Mouse (Mus musculus): ENCODE results near the gene Rcvrn. TPM values are rescaled to one million over a fixed set of nuclear protein-coding genes. Genes with fewer than 3 reads are reported as not detected.

The Rcvrn gene
- polyA plus RNA-seq (2015; fragmentation: Nextera tagmentation; extraction: Ambion mirVana): not detected in 2 replicates

DNA sequence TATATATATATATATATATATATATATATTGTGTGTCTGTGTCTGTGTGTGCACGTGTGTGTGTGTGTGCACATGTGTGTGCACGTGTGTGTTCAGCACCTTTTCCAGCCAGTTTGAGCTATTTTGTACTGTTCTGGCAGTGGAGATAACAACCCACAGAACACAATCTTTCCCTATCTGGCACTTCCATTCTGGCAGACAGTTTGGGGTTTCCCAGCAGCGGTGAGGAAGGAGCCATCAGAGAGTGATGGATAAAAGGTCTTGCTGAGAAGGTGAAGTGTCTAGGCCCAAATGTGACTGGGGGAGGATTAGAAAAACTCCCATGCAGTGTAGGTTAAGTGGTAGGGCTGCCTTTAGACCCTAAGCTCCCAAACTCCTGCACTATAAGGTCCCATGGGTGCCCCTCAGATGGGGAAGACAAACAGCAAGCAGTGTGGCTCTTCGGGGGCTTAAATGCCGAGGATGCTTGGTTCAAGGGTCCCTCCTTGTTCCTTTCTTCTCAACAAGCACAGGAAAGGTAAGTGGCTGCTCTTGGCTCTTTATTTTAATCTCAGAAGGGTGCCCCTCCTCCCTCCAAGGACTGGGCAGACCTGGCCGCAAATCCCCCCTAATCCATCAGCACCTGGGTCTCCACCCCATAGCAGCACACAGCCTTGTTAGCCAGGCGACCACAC, at the start of gene Rcvrn:
Rcvrn (plus strand) TSS at position 624 of the 674 bp plus-strand sequence.
- H3K27ac ChIP-seq: no peak within 1 kb of the TSS
- ATAC-seq (ENCODE audit: borderline replicate concordance, extremely low read depth, low FRiP score, low TSS enrichment): no peak
- H3K4me3 ChIP-seq: no peak within 1 kb of the TSS
- 60% methylated on average over 7 of the region's 7 CpGs for WGBS
- no peaks in the 10 kb centered on the region for H3K4me1 ChIP-seq
- no peaks in the 10 kb centered on the region for H3K27me3 ChIP-seq
- no peaks in the 10 kb centered on the region for H3K36me3 ChIP-seq
- H3K9me3 ChIP-seq: no peaks in the 10 kb centered on the region
- H3K4me2 ChIP-seq: no peak within 1 kb of the TSS
- no peak within 1 kb of the TSS for H3K9ac ChIP-seq

DNA sequence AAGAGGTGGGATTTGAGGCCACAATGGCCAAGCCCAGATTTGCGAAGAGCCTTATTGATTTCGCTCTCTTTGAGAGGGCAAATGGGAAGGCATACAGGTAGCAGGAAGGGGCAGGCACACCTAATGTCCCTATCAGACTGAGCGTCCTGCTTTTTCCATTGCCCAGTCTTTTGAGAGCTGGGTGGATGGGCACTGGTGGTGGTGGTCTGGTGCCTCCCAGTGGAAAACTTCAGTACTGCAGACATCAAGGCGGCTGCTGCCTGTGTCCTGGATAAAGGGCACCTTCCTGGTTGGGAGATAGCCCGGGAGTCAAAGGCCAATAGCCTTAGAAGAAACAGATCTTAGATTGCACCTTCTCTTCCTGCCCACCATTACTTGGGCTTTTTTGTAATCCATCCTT, 47.4 kb upstream of the Rcvrn start:
- H3K27ac ChIP-seq: no peak overlapping the region
- H3K4me1 ChIP-seq: peaks cover 3% of the 10 kb centered on the region; the same call in 1 of the 2 replicates
- H3K9me3 ChIP-seq: no peaks in the 10 kb centered on the region
- no peak for ATAC-seq (ENCODE audit: borderline replicate concordance, extremely low read depth, low FRiP score, low TSS enrichment)
- H3K9ac ChIP-seq: no peak overlapping the region
- H3K4me3 ChIP-seq: no peak overlapping the region
- no peak overlapping the region for H3K4me2 ChIP-seq
- WGBS: 30% methylated on average over 5 of the region's 5 CpGs
- H3K36me3 ChIP-seq: no peaks in the 10 kb centered on the region
- no peaks in the 10 kb centered on the region for H3K27me3 ChIP-seq

DNA sequence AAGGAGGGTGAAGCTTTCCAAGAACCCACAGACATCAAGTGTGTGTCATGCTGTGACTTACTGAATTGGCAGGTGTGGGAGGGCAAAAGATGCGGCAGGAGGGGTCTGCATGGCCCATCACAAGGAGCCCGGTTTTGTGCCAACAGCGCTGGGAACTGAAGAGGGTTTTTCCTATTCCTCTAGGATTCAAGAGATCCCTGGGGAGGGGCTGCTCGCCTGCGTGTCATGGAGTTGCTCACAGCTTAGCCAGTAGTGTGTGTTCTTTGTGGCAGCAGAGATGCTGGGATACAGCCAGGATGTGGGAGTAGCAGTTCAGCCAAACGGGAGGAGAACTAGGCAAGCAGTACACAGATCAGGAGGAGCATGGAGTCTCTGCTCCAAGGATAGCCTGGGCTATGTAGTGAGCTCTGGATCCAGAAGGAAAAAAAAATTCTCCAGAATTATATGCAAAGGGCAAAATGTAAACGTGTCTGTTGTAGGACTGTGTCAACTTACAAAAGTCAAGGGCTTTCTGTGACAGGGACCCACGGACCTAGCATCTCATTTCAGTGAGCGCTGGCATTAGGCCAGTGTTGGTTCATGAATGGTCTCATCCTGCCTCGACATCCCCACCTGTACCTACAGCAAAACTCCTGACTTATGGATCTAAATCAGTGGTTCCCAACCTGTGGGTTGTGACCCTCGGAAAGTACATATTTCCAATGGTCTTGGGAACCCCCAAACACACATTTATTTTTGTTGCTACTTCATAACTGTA, 46.3 kb upstream of the Rcvrn start:
- Histone ChIP-seq H3K4me2 (no peak overlapping the region), H3K9ac (no peak overlapping the region), H3K27ac (no peak overlapping the region), H3K36me3 (no peaks in the 10 kb centered on the region), H3K27me3 (no peaks in the 10 kb centered on the region), H3K9me3 (no peaks in the 10 kb centered on the region), H3K4me1 (peaks cover 6% of the 10 kb centered on the region; the same call in 1 of the 2 replicates), H3K4me3 (no peak overlapping the region)
- ATAC-seq (ENCODE audit: borderline replicate concordance, extremely low read depth, low FRiP score, low TSS enrichment): no peak
- 72% methylated on average over 11 of the region's 11 CpGs for WGBS

DNA sequence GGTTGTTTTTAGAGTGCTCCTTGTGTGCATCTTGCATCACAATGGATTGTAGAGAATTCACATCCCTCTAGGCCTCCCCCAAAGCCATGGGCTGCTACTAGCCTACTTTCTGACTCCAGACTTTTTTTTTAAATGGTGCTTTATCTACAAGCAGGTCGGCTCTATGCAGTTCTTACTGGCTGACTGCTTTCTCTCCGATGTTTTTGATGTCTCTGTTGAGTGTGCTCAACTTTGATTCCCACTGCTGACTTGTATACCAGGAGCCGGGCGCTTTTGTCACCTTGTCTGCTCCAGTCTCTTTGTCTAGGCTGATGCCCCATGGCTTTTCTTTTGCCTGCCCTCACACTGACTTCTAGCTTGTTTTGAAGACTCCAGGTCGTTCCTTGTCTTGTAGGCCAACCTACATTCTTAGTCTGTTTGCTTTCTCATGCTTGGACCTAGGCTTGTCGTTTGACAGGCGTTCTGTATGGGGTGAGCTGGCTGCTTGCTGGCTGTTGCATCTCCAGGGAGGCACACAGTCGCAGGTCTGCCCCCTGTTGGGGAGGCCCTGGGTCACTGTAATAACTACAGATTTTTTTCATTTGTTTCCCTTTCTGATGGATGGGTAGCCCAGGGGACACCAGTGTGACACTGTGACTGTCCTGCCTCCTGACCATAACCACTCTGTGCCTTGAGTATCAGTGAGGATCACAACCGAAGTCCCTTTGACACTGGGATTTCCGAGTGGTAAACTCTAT, 45.0 kb upstream of the Rcvrn start:
- no peak for ATAC-seq (ENCODE audit: borderline replicate concordance, extremely low read depth, low FRiP score, low TSS enrichment)
- Histone ChIP-seq H3K4me3 (no peak overlapping the region), H3K4me1 (peaks cover 6% of the 10 kb centered on the region; the same call in 1 of the 2 replicates), H3K27me3 (no peaks in the 10 kb centered on the region), H3K9me3 (no peaks in the 10 kb centered on the region), H3K27ac (no peak overlapping the region), H3K36me3 (no peaks in the 10 kb centered on the region), H3K9ac (no peak overlapping the region), H3K4me2 (no peak overlapping the region)
- 50% methylated on average over 10 of the region's 10 CpGs for WGBS

DNA sequence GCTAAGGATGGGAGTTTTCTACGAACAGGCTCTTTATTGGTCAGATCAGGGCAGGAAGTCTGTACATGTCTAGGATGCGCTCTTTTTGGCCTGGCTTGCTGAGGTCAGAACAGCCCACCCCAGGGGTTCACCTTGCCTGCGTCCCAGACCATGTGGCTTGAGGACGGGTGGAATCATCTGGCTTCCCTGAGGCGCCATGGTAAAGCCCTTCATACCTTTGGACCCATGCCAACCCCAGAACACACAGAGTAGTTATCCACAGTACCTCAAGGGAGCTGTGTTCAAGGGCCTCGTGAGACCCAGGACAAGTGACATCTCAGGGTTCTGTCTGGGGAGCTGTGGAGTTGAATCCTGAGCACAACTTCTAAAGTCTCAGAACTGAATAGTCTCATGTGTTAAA, 43.4 kb upstream of the Rcvrn start:
- 68% methylated on average over 6 of the region's 6 CpGs for whole genome bisulfite sequencing
- Histone ChIP-seq H3K27me3 (no peaks in the 10 kb centered on the region), H3K36me3 (no peaks in the 10 kb centered on the region), H3K4me2 (no peak overlapping the region), H3K4me3 (no peak overlapping the region), H3K4me1 (peaks cover 6% of the 10 kb centered on the region; the same call in 1 of the 2 replicates), H3K27ac (no peak overlapping the region), H3K9ac (no peak overlapping the region), H3K9me3 (no peaks in the 10 kb centered on the region)
- ATAC-seq (ENCODE audit: borderline replicate concordance, extremely low read depth, low FRiP score, low TSS enrichment): no peak

DNA sequence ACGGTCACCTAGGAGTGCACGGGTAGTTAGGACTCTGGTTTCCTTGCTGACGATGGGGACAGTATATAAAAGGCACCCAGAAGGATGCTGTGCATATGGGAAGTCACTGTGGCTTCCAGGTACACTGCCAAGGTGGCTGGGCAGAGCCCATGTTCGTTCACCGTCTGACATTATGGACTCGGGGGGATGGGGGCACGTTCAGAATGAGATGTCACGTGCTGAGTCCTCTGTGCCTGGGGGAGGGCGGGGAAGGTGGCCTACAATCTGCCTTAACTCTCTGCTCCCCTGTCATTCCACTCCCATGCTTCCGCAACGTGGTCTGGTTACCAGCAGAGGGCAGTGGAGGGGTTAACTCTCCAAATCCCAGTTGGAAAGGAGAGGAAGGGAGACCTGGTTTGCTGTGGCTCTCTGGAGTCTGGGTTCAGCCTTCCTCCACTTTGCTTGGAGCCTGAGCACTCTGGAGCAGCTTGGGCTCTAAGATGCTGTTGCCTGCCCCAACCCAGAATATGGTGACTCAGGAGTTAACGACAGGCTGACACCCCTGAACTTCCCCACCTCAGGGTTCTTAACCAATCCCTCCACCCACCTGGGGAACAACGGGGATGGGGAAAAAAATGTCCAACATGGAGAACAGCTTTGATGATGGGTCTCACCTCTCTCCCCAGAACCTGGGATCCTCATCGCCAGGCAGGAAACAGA, 42.8 kb upstream of the Rcvrn start:
- Histone ChIP-seq H3K27me3 (no peaks in the 10 kb centered on the region), H3K27ac (no peak overlapping the region), H3K9me3 (no peaks in the 10 kb centered on the region), H3K4me2 (no peak overlapping the region), H3K36me3 (no peaks in the 10 kb centered on the region), H3K9ac (no peak overlapping the region), H3K4me1 (peaks cover 6% of the 10 kb centered on the region; the same call in 1 of the 2 replicates), H3K4me3 (no peak overlapping the region)
- WGBS: 12% methylated on average over 14 of the region's 14 CpGs
- ATAC-seq (ENCODE audit: borderline replicate concordance, extremely low read depth, low FRiP score, low TSS enrichment): no peak

DNA sequence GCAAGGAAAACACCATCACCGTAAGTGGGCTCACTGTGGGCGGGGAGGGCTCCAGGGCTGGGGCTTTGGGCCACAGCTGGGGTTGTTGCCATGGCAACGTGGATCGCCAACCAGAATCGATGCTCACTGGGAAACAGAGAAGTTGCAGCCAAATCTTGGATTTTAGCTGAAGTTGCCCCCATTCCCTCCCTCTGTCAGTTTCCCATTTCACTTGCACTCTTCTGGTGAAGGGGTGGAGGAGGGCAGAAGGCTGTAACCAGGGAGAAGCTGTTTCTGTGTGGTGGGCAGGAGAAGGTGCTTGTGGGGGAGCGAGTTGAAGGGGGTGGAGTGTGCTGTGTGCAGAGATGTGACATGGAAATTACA, 42.3 kb upstream of the Rcvrn start:
- H3K27ac ChIP-seq: no peak overlapping the region
- ATAC-seq (ENCODE audit: borderline replicate concordance, extremely low read depth, low FRiP score, low TSS enrichment): no peak
- no peaks in the 10 kb centered on the region for H3K27me3 ChIP-seq
- H3K4me1 ChIP-seq: peaks cover 6% of the 10 kb centered on the region; the same call in 1 of the 2 replicates
- H3K4me3 ChIP-seq: no peak overlapping the region
- no peak overlapping the region for H3K4me2 ChIP-seq
- no peaks in the 10 kb centered on the region for H3K9me3 ChIP-seq
- H3K36me3 ChIP-seq: no peaks in the 10 kb centered on the region
- WGBS: 28% methylated on average over 6 of the region's 6 CpGs
- no peak overlapping the region for H3K9ac ChIP-seq

DNA sequence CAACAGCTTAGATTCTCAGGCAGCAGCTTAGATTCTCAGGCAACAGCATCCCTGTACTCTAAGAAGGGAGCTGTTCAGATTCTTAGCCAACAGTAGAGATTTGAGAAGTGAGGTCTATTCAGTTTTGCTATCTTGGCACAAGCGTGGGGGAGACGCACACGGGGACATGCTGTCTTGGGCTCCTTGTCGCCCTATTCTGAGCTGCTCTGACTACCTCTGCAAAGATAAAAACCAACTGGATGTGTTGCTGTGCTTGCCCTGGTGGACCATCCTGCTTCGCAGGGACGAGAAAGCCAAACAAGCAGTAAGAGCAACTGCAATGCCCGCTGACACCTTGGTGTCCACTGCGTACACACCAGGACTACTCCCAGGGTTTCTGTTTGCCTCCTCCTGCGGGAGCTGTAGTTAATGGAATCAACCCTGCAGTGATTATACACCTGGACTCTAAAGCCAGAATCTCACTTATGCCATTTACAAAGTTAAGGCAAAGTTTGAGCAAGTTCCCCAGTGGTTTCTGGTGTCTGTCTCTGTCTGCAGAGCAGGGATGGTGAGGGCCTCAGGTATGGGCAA, 41.5 kb upstream of the Rcvrn start:
- 76% methylated on average over 9 of the region's 9 CpGs for WGBS
- Histone ChIP-seq H3K27me3 (no peaks in the 10 kb centered on the region), H3K36me3 (no peaks in the 10 kb centered on the region), H3K9ac (no peak overlapping the region), H3K4me3 (no peak overlapping the region), H3K27ac (no peak overlapping the region), H3K4me1 (peaks cover 6% of the 10 kb centered on the region; the same call in 1 of the 2 replicates), H3K4me2 (no peak overlapping the region), H3K9me3 (no peaks in the 10 kb centered on the region)
- no peak for ATAC-seq (ENCODE audit: borderline replicate concordance, extremely low read depth, low FRiP score, low TSS enrichment)

DNA sequence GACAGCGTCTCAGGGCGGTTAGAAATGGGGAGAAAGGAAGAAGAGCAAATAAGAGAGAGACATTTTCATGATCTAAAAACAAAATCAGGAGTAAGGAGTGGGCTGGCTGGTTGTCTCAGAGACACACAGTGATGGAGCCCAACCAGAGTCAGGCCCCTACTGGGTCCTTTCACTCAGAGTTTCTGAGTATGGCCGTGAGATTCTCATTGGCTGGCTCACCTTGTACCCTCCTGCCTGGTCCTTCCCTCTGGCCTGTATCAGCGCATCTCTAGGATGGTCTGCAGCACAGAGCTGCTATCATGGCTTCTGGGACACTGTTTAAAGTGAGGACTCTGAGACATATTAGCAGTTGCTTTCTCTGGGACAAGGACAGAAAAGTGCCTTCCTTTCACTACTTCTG, 40.6 kb upstream of the Rcvrn start:
- Histone ChIP-seq H3K4me1 (peaks cover 6% of the 10 kb centered on the region; the same call in 1 of the 2 replicates), H3K27me3 (no peaks in the 10 kb centered on the region), H3K9ac (no peak overlapping the region), H3K27ac (no peak overlapping the region), H3K4me3 (no peak overlapping the region), H3K36me3 (no peaks in the 10 kb centered on the region), H3K9me3 (no peaks in the 10 kb centered on the region), H3K4me2 (no peak overlapping the region)
- WGBS: 81% methylated on average over 4 of the region's 4 CpGs
- no peak for ATAC-seq (ENCODE audit: borderline replicate concordance, extremely low read depth, low FRiP score, low TSS enrichment)

DNA sequence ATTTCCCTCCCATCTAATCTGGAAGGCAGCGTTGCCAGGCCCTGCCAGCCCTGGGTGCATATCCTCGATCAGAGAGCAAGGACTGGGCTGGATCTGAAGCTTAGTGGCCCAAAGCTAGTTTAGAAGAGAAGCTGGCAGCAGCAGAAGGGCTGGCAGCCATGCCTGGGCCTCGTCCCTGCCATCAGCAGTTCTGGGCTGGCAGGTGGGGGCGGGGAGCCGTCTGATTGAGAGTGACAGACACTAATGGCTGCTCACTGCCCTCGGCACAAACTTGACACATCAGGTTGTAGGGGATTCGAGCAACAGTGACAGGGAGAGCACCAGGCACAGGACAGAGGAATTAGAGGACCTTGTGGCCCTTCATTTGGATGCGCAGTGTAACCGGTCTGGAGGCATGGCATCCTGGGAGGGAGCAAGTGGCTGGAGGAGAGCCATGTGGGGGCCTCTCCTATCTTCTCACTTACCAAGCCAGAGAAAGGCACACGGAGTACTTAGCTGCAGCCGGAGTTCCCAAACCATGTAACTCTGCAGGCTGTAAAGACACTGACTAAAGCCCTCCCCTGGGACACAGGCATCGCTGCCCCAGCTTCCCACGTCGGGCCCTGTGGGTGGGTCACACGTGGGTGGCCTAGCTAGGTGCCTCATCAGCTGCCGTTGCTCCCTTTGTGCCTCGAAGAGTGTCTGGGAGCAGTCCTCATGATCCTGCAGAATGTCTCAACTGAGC, 39.7 kb upstream of the Rcvrn start:
- Histone ChIP-seq H3K4me3 (no peak overlapping the region), H3K9me3 (no peaks in the 10 kb centered on the region), H3K4me2 (no peak overlapping the region), H3K27me3 (no peaks in the 10 kb centered on the region), H3K36me3 (no peaks in the 10 kb centered on the region), H3K27ac (no peak overlapping the region), H3K4me1 (peaks cover 6% of the 10 kb centered on the region; the same call in 1 of the 2 replicates), H3K9ac (no peak overlapping the region)
- 64% methylated on average over 17 of the region's 17 CpGs for WGBS
- no peak for ATAC-seq (ENCODE audit: borderline replicate concordance, extremely low read depth, low FRiP score, low TSS enrichment)

DNA sequence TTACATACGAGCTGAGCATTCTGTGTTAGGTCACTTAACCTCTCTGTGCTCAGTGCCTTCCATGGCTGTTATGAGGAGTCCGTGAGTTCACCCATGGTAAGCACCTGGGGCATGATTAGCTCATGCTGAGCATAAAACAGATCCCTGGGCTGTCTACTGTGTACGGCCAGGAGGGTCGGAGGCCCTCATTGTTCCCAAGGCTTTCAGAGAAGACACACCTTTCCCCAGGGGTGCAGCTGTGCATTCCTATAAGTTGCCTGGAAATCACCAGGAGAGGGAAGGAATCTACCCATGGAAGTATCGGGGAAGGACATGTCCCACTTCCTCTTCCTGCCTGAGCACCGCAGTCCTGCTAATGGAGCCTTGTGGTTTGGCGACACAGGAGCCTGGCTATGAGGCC, 38.8 kb upstream of the Rcvrn start:
- Histone ChIP-seq H3K4me1 (peaks cover 6% of the 10 kb centered on the region; the same call in 1 of the 2 replicates), H3K9ac (no peak overlapping the region), H3K9me3 (no peaks in the 10 kb centered on the region), H3K27me3 (no peaks in the 10 kb centered on the region), H3K27ac (no peak overlapping the region), H3K4me2 (no peak overlapping the region), H3K36me3 (no peaks in the 10 kb centered on the region), H3K4me3 (no peak overlapping the region)
- ATAC-seq (ENCODE audit: borderline replicate concordance, extremely low read depth, low FRiP score, low TSS enrichment): no peak
- WGBS: 71% methylated on average over 7 of the region's 7 CpGs

Data from lung, embryonic 15.5 days (tissue).